Mouse (Mus musculus): Measurements from ENCODE around the gene Gpc3. TPM values are rescaled to one million over a fixed set of nuclear protein-coding genes. Genes with fewer than 3 reads are reported as not detected.

The Gpc3 gene
- polyA plus RNA-seq, 1 experiment from 2014 or later = 524 TPM

GRCm38 (mm10) chrX:52489461-52489860 lies 124.3 kb downstream of the Gpc3 start:
- Histone ChIP-seq H3K4me2 (no peak overlapping the region), H3K27ac (ENCODE audit: low read depth, low read length) (no peak overlapping the region), H3K9ac (ENCODE audit: low read depth, low read length) (no peak overlapping the region), H3K4me3 (ENCODE audit: low read depth, low read length) (no peak overlapping the region), H3K27me3 (replicated peaks; ENCODE audit: control insufficient read depth, insufficient read depth, low read length) (no peaks in the 10 kb centered on the region), H3K36me3 (ENCODE audit: control insufficient read depth, insufficient read depth, low read length) (no peaks in the 10 kb centered on the region), H3K9me3 (ENCODE audit: control insufficient read depth, low read length) (no peaks in the 10 kb centered on the region), H3K4me1 (replicated peaks; ENCODE audit: control insufficient read depth, insufficient read depth, low read length) (no peaks in the 10 kb centered on the region)
- no peak for DNase-seq (ENCODE audit: low spot score)
- ATAC-seq (replicated peaks; ENCODE audit: low FRiP score) = no peak
- 78% methylated on average over 4 of the region's 4 CpGs for WGBS

DNA sequence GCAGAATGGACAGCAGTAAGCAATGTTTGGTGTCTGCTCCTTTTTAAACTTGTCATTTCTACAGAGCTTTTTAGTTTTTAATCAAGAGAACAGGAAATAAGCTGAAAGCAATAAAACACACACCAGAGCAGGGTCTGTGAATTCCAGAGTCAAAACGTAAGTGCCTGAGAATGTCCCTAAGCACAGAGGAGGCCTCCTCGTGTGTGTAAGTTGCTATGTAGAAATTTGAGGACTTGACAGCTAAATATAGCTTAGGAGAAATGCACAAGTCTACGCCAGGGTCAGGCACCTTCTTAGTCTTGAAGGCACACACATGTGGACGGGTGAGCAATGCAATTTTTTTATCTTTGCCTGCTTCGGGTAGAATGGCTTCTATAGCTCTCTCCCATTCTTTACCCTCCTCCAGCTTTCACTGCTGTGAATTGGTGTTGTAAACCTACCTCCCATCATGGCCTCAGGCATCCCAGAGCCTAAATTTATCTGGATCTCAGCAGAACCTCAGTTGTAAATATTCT lies 158.6 kb downstream of the Gpc3 start:
- Histone ChIP-seq H3K27me3 (replicated peaks; ENCODE audit: control insufficient read depth, insufficient read depth, low read length) (no peaks in the 10 kb centered on the region), H3K9ac (ENCODE audit: low read depth, low read length) (no peak overlapping the region), H3K4me2 (no peak overlapping the region), H3K27ac (ENCODE audit: low read depth, low read length) (no peak overlapping the region), H3K36me3 (ENCODE audit: control insufficient read depth, insufficient read depth, low read length) (no peaks in the 10 kb centered on the region), H3K4me3 (ENCODE audit: low read depth, low read length) (no peak overlapping the region), H3K4me1 (replicated peaks; ENCODE audit: control insufficient read depth, insufficient read depth, low read length) (no peaks in the 10 kb centered on the region), H3K9me3 (ENCODE audit: control insufficient read depth, low read length) (no peaks in the 10 kb centered on the region)
- WGBS = 59% methylated on average over 5 of the region's 5 CpGs
- ATAC-seq (replicated peaks; ENCODE audit: low FRiP score) (no peak), DNase-seq (ENCODE audit: low spot score) (no peak)

DNA sequence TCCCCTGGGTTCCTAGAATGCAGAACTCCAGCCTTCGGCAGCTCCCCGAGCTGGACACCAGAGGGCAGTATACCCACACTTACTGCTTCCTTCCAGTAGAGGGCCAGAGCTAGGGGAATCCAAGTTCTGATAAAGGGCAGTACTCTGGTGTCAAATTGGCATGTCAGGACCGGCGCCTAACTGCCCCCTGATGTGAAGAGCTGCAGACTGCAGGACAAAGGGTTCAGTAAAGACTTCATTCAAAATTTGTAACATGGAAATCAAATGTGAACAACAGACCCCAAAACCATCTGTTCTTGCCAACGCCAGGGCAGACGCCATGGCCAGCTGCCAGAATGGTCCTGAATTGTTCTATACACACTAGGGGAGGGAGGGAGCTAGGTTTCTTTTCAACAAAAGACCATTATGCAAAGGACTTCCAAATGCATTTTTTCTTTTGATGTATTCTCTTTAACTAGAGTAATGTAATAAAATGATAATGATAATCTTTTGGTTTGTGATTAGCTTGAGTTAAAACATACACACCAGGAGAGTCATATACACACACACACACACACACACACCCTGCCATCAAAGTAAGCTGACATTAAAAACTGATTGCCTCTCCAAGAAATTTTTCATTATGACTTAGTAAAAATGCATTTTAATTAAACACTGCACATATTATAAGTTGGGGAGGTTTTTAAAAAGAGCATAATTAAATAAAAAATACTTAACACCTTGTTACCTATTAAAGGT lies 160.1 kb downstream of the Gpc3 start:
- peak; percentile 36 for DNase-seq (ENCODE audit: low spot score)
- no peak overlapping the region for H3K9ac ChIP-seq (ENCODE audit: low read depth, low read length)
- H3K4me3 ChIP-seq (ENCODE audit: low read depth, low read length) = no peak overlapping the region
- WGBS = 42% methylated on average over 6 of the region's 6 CpGs
- H3K36me3 ChIP-seq (ENCODE audit: control insufficient read depth, insufficient read depth, low read length) = no peaks in the 10 kb centered on the region
- no peaks in the 10 kb centered on the region for H3K9me3 ChIP-seq (ENCODE audit: control insufficient read depth, low read length)
- H3K4me2 ChIP-seq = no peak overlapping the region
- no peaks in the 10 kb centered on the region for H3K27me3 ChIP-seq (replicated peaks; ENCODE audit: control insufficient read depth, insufficient read depth, low read length)
- no peak for ATAC-seq (replicated peaks; ENCODE audit: low FRiP score)
- no peaks in the 10 kb centered on the region; the same call in 1 of the 2 replicates for H3K4me1 ChIP-seq (replicated peaks; ENCODE audit: control insufficient read depth, insufficient read depth, low read length)
- no peak overlapping the region for H3K27ac ChIP-seq (ENCODE audit: low read depth, low read length)

- Histone ChIP-seq H3K9me3 (ENCODE audit: control insufficient read depth, low read length) (no peaks in the 10 kb centered on the region), H3K36me3 (ENCODE audit: control insufficient read depth, insufficient read depth, low read length) (no peaks in the 10 kb centered on the region), H3K27ac (ENCODE audit: low read depth, low read length) (no peak overlapping the region), H3K27me3 (replicated peaks; ENCODE audit: control insufficient read depth, insufficient read depth, low read length) (no peaks in the 10 kb centered on the region), H3K4me2 (no peak overlapping the region), H3K4me1 (replicated peaks; ENCODE audit: control insufficient read depth, insufficient read depth, low read length) (no peaks in the 10 kb centered on the region; the same call in 1 of the 2 replicates), H3K4me3 (ENCODE audit: low read depth, low read length) (no peak overlapping the region), H3K9ac (ENCODE audit: low read depth, low read length) (no peak overlapping the region)
- WGBS = 38% methylated on average over 2 of the region's 2 CpGs
- DNase-seq (ENCODE audit: low spot score) (no peak), ATAC-seq (replicated peaks; ENCODE audit: low FRiP score) (no peak)
Observed at GRCm38 (mm10) chrX:52449177-52449576, 164.6 kb downstream of the Gpc3 start.

DNA sequence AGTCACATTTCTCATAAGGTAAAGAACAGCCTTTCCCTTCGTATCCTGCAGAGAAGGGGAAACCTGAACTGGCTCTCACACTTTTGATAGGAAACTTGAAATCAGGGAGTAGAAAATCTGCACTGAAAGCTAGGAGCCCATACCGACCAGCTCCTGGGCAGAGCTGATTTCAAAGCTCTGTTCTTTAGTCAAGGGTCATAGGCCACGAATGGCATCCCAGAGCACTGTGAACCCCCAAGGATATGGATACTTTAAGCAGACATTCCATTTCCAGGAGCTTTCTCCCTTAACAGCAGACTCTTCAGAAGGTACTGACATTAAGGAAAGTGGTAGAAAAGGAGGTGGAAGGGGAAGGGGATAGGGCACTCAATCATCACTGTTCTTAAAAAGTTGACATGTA lies 165.3 kb downstream of the Gpc3 start:
- Histone ChIP-seq H3K9ac (ENCODE audit: low read depth, low read length) (no peak overlapping the region), H3K4me2 (no peak overlapping the region), H3K27me3 (replicated peaks; ENCODE audit: control insufficient read depth, insufficient read depth, low read length) (no peaks in the 10 kb centered on the region), H3K4me1 (replicated peaks; ENCODE audit: control insufficient read depth, insufficient read depth, low read length) (no peaks in the 10 kb centered on the region; the same call in 1 of the 2 replicates), H3K9me3 (ENCODE audit: control insufficient read depth, low read length) (no peaks in the 10 kb centered on the region), H3K27ac (ENCODE audit: low read depth, low read length) (no peak overlapping the region), H3K4me3 (ENCODE audit: low read depth, low read length) (no peak overlapping the region), H3K36me3 (ENCODE audit: control insufficient read depth, insufficient read depth, low read length) (no peaks in the 10 kb centered on the region)
- ATAC-seq (replicated peaks; ENCODE audit: low FRiP score) = no peak
- no peak for DNase-seq (ENCODE audit: low spot score)
- 58% methylated on average over 3 of the region's 3 CpGs for WGBS

GRCm38 (mm10) chrX:52446530-52446929 lies 167.2 kb downstream of the Gpc3 start:
- no peak overlapping the region for H3K4me3 ChIP-seq (ENCODE audit: low read depth, low read length)

GRCm38 (mm10) chrX:52444977-52445376 lies 168.8 kb downstream of the Gpc3 start:
- no peak for ATAC-seq (replicated peaks; ENCODE audit: low FRiP score)

More at GRCm38 (mm10) chrX:52446530-52446929, 167.2 kb downstream of the Gpc3 start:
- no peaks in the 10 kb centered on the region; the same call in 1 of the 2 replicates for H3K4me1 ChIP-seq (replicated peaks; ENCODE audit: control insufficient read depth, insufficient read depth, low read length)
- ATAC-seq (replicated peaks; ENCODE audit: low FRiP score) (no peak), DNase-seq (ENCODE audit: low spot score) (no peak)
- 57% methylated on average over 3 of the region's 3 CpGs for WGBS
- H3K9me3 ChIP-seq (ENCODE audit: control insufficient read depth, low read length) = no peaks in the 10 kb centered on the region
- no peak overlapping the region for H3K9ac ChIP-seq (ENCODE audit: low read depth, low read length)
- H3K4me2 ChIP-seq = no peak overlapping the region
- no peaks in the 10 kb centered on the region for H3K27me3 ChIP-seq (replicated peaks; ENCODE audit: control insufficient read depth, insufficient read depth, low read length)
- no peak overlapping the region for H3K27ac ChIP-seq (ENCODE audit: low read depth, low read length)
- H3K36me3 ChIP-seq (ENCODE audit: control insufficient read depth, insufficient read depth, low read length) = no peaks in the 10 kb centered on the region

GRCm38 (mm10) chrX:52441798-52442197 lies 172.0 kb downstream of the Gpc3 start:
- Histone ChIP-seq H3K27me3 (replicated peaks; ENCODE audit: control insufficient read depth, insufficient read depth, low read length) (no peaks in the 10 kb centered on the region), H3K9me3 (ENCODE audit: control insufficient read depth, low read length) (no peaks in the 10 kb centered on the region), H3K4me1 (replicated peaks; ENCODE audit: control insufficient read depth, insufficient read depth, low read length) (no peaks in the 10 kb centered on the region), H3K27ac (ENCODE audit: low read depth, low read length) (no peak overlapping the region), H3K9ac (ENCODE audit: low read depth, low read length) (no peak overlapping the region), H3K4me3 (ENCODE audit: low read depth, low read length) (no peak overlapping the region), H3K36me3 (ENCODE audit: control insufficient read depth, insufficient read depth, low read length) (no peaks in the 10 kb centered on the region), H3K4me2 (no peak overlapping the region)
- no peak for DNase-seq (ENCODE audit: low spot score)
- no peak for ATAC-seq (replicated peaks; ENCODE audit: low FRiP score)
- WGBS = 56% methylated on average over 3 of the region's 3 CpGs

More at GRCm38 (mm10) chrX:52444977-52445376, 168.8 kb downstream of the Gpc3 start:
- H3K36me3 ChIP-seq (ENCODE audit: control insufficient read depth, insufficient read depth, low read length) = no peaks in the 10 kb centered on the region
- H3K4me2 ChIP-seq = no peak overlapping the region
- H3K9ac ChIP-seq (ENCODE audit: low read depth, low read length) = no peak overlapping the region
- H3K27me3 ChIP-seq (replicated peaks; ENCODE audit: control insufficient read depth, insufficient read depth, low read length) = no peaks in the 10 kb centered on the region
- no peak overlapping the region for H3K27ac ChIP-seq (ENCODE audit: low read depth, low read length)
- WGBS = 54% methylated on average over 2 of the region's 2 CpGs
- H3K4me3 ChIP-seq (ENCODE audit: low read depth, low read length) = no peak overlapping the region
- DNase-seq (ENCODE audit: low spot score) = no peak
- H3K4me1 ChIP-seq (replicated peaks; ENCODE audit: control insufficient read depth, insufficient read depth, low read length) = no peaks in the 10 kb centered on the region; the same call in 1 of the 2 replicates
- no peaks in the 10 kb centered on the region for H3K9me3 ChIP-seq (ENCODE audit: control insufficient read depth, low read length)

DNA sequence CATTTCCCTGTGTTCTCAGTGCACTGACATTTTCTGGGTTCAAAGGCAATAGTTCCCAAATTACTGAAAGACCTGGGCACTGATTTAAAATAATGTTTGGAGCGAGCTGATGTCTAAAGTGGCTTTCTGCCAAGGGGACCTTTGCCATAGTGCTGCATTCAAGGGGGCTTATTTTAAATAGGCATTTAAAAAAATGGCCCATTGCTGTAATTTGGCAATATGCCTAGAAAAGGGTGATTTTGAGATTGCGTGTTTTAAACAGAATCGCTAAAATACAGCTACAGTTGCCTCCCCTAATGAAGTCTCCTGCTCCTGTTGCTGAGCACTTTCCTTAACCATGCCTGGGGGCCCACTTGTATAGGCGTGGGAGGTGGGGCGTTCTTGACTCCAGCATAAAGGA lies 174.3 kb downstream of the Gpc3 start:
- Histone ChIP-seq H3K36me3 (ENCODE audit: control insufficient read depth, insufficient read depth, low read length) (no peaks in the 10 kb centered on the region), H3K4me3 (ENCODE audit: low read depth, low read length) (no peak overlapping the region), H3K9me3 (ENCODE audit: control insufficient read depth, low read length) (no peaks in the 10 kb centered on the region), H3K4me1 (replicated peaks; ENCODE audit: control insufficient read depth, insufficient read depth, low read length) (no peaks in the 10 kb centered on the region), H3K9ac (ENCODE audit: low read depth, low read length) (no peak overlapping the region), H3K4me2 (no peak overlapping the region), H3K27me3 (replicated peaks; ENCODE audit: control insufficient read depth, insufficient read depth, low read length) (no peaks in the 10 kb centered on the region), H3K27ac (ENCODE audit: low read depth, low read length) (no peak overlapping the region)
- no peak for ATAC-seq (replicated peaks; ENCODE audit: low FRiP score)
- 67% methylated on average over 5 of the region's 5 CpGs for WGBS
- no peak for DNase-seq (ENCODE audit: low spot score)
